Mouse (Mus musculus): Measurements from ENCODE around the gene Rarres2. TPM values are rescaled to one million over a fixed set of nuclear protein-coding genes. Genes with fewer than 3 reads are reported as not detected.

Rarres2 gene
- polyA plus RNA-seq, 1 experiment from 2014 or later = 8.4 TPM

DNA sequence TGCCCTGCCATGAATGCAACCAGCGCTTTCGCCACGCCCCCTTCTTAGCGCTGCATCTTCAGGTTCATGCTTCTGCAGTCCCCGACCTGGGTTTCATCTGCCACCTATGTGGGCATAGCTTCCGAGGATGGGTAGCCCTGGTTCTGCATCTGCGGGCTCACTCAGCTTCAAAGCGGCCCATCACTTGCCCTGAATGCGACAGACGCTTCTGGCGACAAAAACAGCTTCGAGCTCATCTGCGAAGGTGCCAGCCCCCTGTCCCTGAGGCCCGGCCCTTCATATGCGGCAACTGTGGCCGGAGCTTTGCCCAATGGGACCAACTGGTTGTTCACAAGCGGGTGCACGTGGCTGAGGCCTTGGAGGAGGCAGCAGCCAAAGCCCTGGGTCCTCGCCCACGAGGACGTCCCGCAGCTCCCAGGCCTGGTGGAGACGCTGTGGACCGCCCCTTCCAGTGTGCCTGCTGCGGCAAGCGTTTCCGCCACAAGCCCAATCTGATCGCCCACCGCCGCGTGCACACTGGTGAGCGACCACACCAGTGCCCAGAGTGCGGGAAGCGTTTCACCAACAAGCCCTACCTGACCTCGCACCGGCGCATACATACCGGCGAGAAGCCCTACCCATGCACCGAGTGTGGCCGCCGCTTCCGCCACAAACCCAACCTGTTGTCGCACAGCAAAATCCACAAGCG is 24.1 kb upstream of the Rarres2 start:
- Histone ChIP-seq H3K36me3 (peaks cover 47% of the 10 kb centered on the region), H3K4me3 (replicated peaks) (no peak overlapping the region), H3K4me2 (no peak overlapping the region), H3K4me1 (replicated peaks) (peaks cover 58% of the 10 kb centered on the region), H3K27ac (no peak overlapping the region), H3K9me3 (replicated peaks) (peaks cover 12% of the 10 kb centered on the region; the same call in 1 of the 2 replicates), H3K9ac (no peak overlapping the region), H3K27me3 (no peaks in the 10 kb centered on the region)
- DNase-seq = no peak
- WGBS (ENCODE audit: insufficient replicate concordance) = 89% methylated on average over 45 of the region's 45 CpGs
- no peak for ATAC-seq (ENCODE audit: low read depth)

DNA sequence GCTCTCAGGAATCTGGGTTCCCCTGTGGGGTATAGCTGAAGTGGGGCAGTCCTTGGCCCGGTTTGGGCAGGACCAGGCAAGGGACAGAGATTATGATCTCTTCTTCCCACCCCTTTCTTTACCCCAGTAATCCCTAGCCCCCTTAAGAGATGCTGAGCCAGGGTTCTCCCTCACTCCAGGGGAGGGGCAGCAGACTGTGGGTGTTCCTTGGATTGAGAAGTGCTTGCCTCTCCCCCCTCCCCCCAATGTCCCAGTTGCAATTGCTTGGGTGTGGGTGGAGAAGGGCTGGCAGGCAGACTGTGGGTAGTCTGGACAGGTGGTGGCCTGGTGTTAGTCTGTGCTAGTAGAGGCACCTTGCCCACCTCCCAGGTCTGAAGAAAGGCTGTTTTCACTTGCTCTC is 22.7 kb upstream of the Rarres2 start:
- peaks cover 12% of the 10 kb centered on the region; the same call in 1 of the 2 replicates for H3K9me3 ChIP-seq (replicated peaks)

DNA sequence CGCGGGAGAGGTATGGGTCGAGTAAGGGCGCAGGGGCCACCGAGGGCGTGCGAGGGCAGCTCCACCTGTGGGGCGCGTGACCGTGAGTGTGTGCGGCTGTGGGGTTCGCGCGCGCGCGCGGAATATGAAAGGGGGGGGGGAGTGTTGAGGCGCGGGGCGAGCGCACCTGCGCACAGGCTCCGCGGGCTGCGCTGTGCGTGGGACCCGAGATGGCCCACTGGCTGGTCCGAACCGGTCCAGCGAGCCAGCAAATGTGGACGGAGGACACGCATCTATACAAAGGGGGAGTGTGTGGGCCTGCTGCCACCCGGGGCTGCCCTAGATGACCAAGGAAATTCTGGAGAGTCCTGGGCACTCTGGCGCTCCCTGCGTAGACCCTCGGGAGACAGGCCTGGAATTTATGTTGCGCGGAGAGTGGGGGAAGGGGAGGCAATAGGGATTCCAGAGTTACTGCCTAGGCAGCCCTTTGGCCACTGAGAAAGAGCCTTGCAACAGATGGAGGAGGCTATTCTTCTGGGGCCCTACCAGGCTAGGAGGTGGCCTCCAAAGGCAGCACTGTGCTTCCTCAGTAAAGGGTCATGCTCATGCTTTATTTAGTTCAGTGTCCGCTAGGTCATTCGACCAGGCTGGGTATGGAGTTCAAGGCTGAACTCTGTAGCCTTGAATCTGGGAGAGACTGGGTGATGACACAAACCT is 21.6 kb upstream of the Rarres2 start:
- no peak for DNase-seq
- peaks cover 37% of the 10 kb centered on the region for H3K36me3 ChIP-seq
- H3K9me3 ChIP-seq (replicated peaks) = peaks cover 12% of the 10 kb centered on the region; the same call in 1 of the 2 replicates
- peak overlapping the region; percentile 58 for H3K27ac ChIP-seq
- H3K9ac ChIP-seq = peak overlapping the region; percentile 76
- H3K27me3 ChIP-seq = no peaks in the 10 kb centered on the region
- H3K4me3 ChIP-seq (replicated peaks) = peak overlapping the region; percentile 69
- 1% methylated on average over 27 of the region's 41 CpGs for WGBS (ENCODE audit: insufficient replicate concordance)
- ATAC-seq (ENCODE audit: low read depth) = peak; percentile 10
- peak overlapping the region; percentile 79 for H3K4me2 ChIP-seq
- H3K4me1 ChIP-seq (replicated peaks) = peaks cover 48% of the 10 kb centered on the region

More for the DNA sequence above, 22.7 kb upstream of the Rarres2 start:
- Histone ChIP-seq H3K36me3 (peaks cover 47% of the 10 kb centered on the region), H3K9ac (peak overlapping the region; percentile 76; the same call in 1 of the 2 replicates), H3K4me3 (replicated peaks) (peak overlapping the region; percentile 69), H3K4me2 (peak overlapping the region; percentile 79), H3K27ac (no peak overlapping the region), H3K27me3 (no peaks in the 10 kb centered on the region), H3K4me1 (replicated peaks) (peaks cover 57% of the 10 kb centered on the region)
- WGBS (ENCODE audit: insufficient replicate concordance) = 32% methylated on average over 1 of the region's 1 CpGs
- ATAC-seq (ENCODE audit: low read depth) (no peak), DNase-seq (no peak)

DNA sequence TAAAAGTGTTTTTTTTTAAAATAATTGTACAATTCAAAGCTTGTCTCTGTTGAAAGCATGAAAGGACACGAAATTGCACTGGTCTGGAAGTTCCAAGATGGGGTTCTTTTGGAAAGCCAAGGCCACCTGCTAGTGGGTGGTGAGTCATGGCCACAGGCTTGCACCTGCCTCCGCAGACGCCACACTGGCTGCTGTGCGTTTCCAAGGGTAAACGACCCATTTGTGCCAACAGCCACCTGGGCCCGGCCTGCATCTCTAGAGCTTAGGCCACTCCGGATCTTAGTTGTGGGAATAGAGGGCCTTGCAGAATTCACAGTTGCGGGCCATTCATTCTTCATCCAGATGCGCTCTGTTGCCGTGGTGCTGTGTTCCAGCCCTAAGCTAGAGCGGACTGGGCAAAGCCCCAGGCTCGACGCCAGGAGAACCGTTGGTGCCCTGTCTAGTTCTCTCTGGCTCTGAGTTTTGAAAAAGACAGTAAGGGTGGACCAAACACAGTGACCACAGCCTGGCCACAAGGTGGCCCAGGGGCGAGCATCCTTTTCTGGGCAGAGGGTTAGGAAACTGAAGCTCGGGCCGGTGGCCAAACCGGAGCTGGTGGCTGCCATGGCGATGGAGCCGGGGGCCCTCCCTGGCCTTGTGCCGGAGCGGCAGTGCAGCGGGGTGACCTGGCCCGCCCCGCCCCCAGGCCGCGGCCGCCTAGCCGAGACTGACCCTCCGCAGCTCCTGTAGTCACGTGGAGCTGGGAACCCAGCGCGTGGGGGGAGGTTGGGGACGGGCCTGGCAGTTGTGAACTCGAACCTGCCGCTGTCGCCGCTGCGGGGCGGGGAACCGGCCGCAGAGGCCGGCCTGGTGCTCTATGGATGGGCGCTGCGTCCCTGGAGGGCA is 20.8 kb upstream of the Rarres2 start, which contains the start of the genes Repin1 and Gm44965:
Repin1 (plus strand) TSS at position 726 of the 885 bp plus-strand sequence.
Gm44965 (plus strand) TSS at position 784 of the 885 bp plus-strand sequence.
- Histone ChIP-seq H3K4me3 (replicated peaks) (peak within 1 kb of the TSS; percentile 69), H3K36me3 (peaks cover 29% of the 10 kb centered on the region), H3K9ac (peak within 1 kb of the TSS; percentile 76), H3K27me3 (no peaks in the 10 kb centered on the region), H3K4me2 (peak within 1 kb of the TSS; percentile 79), H3K27ac (peak within 1 kb of the TSS; percentile 58), H3K4me1 (replicated peaks) (peaks cover 42% of the 10 kb centered on the region), H3K9me3 (replicated peaks) (peaks cover 12% of the 10 kb centered on the region; the same call in 1 of the 2 replicates)
- DNase-seq (peak; percentile 65), ATAC-seq (ENCODE audit: low read depth) (peak; percentile 79)
- WGBS (ENCODE audit: insufficient replicate concordance) = 12% methylated on average over 45 of the region's 45 CpGs

DNA sequence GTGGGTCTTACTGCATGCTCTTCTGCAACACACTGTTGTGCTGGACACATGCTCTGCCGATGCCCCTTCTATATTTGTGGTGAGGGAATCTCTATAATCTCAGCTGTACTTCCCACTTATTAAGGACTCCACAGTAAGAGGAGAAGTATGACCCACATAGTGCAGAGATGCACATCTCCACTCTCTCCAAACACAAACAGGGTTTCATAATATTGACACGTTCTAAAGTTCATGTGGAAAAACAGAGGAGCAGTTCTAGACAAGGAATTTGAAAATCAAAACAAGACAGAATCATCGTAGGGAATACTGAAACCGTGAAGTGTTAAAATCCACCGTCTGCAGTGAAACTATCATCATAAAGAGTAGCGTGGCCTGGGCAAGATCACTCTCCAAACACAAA is 19.3 kb upstream of the Rarres2 start:
- DNase-seq (no peak), ATAC-seq (ENCODE audit: low read depth) (no peak)
- Histone ChIP-seq H3K4me1 (replicated peaks) (peaks cover 37% of the 10 kb centered on the region), H3K27ac (no peak overlapping the region), H3K36me3 (peaks cover 14% of the 10 kb centered on the region), H3K9me3 (replicated peaks) (0 out of 2 replicates have a peak, but pooled peaks cover 8% of the 10 kb centered on the region), H3K27me3 (no peaks in the 10 kb centered on the region), H3K4me2 (no peak overlapping the region), H3K4me3 (replicated peaks) (no peak overlapping the region), H3K9ac (no peak overlapping the region)
- 61% methylated on average over 6 of the region's 6 CpGs for WGBS (ENCODE audit: insufficient replicate concordance)

DNA sequence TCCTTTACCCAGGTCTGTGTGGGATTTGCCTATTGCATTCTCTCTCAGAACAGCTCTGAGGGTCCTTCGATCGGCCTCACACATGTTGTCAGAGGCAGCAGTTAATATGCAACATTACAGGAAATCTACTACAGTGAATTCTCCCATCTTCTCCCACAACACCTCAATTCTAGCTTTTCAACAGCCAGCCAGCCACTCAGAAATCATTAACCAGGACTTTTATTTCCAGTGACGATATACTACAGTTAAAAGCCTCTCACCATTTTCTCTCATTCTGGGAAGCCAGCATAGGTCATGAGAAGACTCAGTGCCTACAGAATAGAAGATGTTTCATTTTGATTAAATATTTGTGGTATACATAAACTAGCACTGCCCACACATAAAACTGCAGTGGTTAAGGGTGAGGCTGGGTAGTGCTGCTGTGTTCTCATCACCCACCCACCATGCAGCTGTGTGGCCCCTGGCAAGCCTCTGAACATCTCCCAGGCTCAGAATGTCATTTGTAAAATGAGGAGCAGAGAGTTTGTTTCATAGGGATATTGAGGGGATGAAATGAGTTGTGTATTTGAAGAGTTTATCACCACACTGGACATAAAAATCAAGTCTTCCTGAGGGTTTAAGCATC is 18.7 kb upstream of the Rarres2 start:
- Histone ChIP-seq H3K4me3 (replicated peaks) (no peak overlapping the region), H3K9me3 (replicated peaks) (0 out of 2 replicates have a peak, but pooled peaks cover 5% of the 10 kb centered on the region), H3K27me3 (no peaks in the 10 kb centered on the region), H3K9ac (no peak overlapping the region), H3K4me1 (replicated peaks) (peaks cover 37% of the 10 kb centered on the region), H3K36me3 (peaks cover 9% of the 10 kb centered on the region), H3K27ac (0 out of 2 replicates have a peak overlapping the region, but pooled peaks have one; percentile 51), H3K4me2 (no peak overlapping the region)
- DNase-seq (no peak), ATAC-seq (ENCODE audit: low read depth) (no peak)
- 79% methylated on average over 3 of the region's 3 CpGs for WGBS (ENCODE audit: insufficient replicate concordance)

DNA sequence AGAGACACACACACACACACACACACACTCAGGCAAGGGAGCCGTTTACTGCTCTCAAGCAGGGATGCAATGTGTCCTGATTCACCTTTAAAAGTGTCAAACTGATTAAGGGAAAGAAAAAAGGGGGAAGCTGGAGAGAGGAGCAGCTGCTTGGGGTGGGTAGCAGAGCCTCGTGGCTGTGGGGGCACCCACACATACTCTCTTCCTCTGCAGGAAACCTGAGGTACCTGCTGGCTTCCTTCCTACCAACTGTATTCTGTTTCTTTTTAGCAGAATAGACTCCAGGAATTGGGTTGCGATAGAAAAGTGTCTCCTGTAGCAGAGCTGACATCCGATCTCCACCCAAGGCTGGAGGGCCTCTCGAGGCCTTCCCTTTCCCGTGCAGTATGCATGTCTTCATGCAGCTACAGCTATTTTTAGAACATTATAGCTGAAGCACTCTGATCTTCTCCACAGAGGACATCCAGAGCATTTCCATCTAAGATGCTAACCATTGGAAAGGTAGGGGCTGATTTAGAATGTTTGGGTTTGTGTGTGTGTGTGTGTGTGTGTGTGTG is 16.7 kb upstream of the Rarres2 start, which contains the start of gene Gm45021:
Gm45021 (plus strand) TSS at position 417 of the 557 bp plus-strand sequence.
- H3K27ac ChIP-seq = no peak within 1 kb of the TSS
- no peaks in the 10 kb centered on the region for H3K27me3 ChIP-seq
- no peak within 1 kb of the TSS for H3K4me2 ChIP-seq
- no peak for ATAC-seq (ENCODE audit: low read depth)
- no peak within 1 kb of the TSS for H3K9ac ChIP-seq
- 0 out of 2 replicates have a peak, but pooled peaks cover 5% of the 10 kb centered on the region for H3K9me3 ChIP-seq (replicated peaks)
- WGBS (ENCODE audit: insufficient replicate concordance) = 21% methylated on average over 6 of the region's 6 CpGs
- H3K36me3 ChIP-seq = no peaks in the 10 kb centered on the region
- peaks cover 23% of the 10 kb centered on the region for H3K4me1 ChIP-seq (replicated peaks)
- no peak within 1 kb of the TSS for H3K4me3 ChIP-seq (replicated peaks)
- no peak for DNase-seq

DNA sequence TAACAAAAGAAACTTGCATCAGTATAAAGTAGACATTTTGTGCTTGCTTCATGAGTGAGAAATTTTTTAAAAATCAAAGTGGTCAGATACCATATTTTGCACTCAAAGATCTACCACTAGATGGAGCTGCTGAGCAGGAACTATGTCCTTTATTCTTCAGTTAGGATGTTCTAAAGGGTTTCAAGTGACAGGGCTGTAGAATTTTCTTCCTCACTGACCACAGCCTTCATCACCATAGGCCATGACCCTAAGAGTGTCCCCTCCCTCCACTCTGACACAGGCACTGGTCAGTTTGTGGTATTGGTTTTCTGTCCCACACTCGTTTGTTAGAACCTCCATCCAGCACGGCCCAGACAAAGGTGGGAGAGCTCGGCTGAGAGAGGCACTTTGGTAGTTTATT is 9.4 kb upstream of the Rarres2 start:
- 70% methylated on average over 3 of the region's 3 CpGs for WGBS (ENCODE audit: insufficient replicate concordance)
- DNase-seq (no peak), ATAC-seq (ENCODE audit: low read depth) (no peak)
- Histone ChIP-seq H3K27ac (no peak overlapping the region), H3K27me3 (no peaks in the 10 kb centered on the region), H3K4me1 (replicated peaks) (no peaks in the 10 kb centered on the region), H3K9me3 (replicated peaks) (0 out of 2 replicates have a peak, but pooled peaks cover 5% of the 10 kb centered on the region), H3K4me2 (no peak overlapping the region), H3K9ac (no peak overlapping the region), H3K36me3 (no peaks in the 10 kb centered on the region), H3K4me3 (replicated peaks) (no peak overlapping the region)

DNA sequence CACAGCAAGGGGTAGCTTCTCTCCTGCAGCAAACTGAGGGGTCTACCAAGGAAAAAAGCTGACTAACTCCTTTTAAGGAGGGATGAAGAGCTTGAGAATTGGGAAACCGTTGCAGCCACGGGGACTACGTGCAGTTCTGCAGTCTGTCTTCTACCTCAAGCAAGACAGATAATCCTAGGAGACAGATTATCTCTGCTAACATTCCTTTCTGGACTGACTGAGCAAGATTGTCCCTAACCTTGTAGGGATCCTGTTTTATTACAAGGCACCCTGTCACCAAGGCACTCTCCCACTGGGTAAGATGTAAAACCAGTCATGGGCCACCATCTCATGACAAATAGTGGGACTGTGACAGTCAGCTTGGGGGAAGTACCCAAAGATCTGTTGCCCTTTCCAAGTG is 8.7 kb upstream of the Rarres2 start:
- H3K4me2 ChIP-seq = no peak overlapping the region
- no peaks in the 10 kb centered on the region for H3K27me3 ChIP-seq
- 34% methylated on average over 3 of the region's 3 CpGs for WGBS (ENCODE audit: insufficient replicate concordance)
- H3K9me3 ChIP-seq (replicated peaks) = 0 out of 2 replicates have a peak, but pooled peaks cover 2% of the 10 kb centered on the region
- no peak overlapping the region for H3K4me3 ChIP-seq (replicated peaks)
- H3K36me3 ChIP-seq = no peaks in the 10 kb centered on the region
- DNase-seq = no peak
- no peak for ATAC-seq (ENCODE audit: low read depth)
- H3K27ac ChIP-seq = no peak overlapping the region
- no peaks in the 10 kb centered on the region for H3K4me1 ChIP-seq (replicated peaks)
- H3K9ac ChIP-seq = no peak overlapping the region

DNA sequence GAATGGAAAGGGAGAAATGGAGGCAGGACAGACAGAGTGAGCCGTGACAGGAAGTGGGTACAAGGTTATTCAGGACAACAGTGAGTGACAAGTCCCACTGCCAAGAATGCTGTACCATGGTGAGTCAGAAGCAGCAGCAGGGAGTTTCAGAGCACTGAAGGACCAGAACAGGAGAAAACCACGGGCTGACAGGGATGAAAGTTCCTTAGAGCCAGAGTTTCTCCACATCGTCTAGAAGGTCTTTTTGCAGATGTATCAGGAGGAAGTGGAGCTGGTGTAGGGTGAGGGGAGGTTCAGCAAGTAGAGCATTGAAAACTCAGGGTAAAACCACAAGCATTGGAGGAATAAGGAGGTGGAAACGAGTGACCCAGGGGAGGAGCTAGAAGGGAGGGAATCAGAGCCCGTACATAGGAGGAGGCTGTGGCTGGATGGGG is 6.6 kb upstream of the Rarres2 start:
- Histone ChIP-seq H3K9ac (no peak overlapping the region), H3K27me3 (no peaks in the 10 kb centered on the region), H3K4me1 (replicated peaks) (no peaks in the 10 kb centered on the region), H3K27ac (no peak overlapping the region), H3K4me3 (replicated peaks) (no peak overlapping the region), H3K4me2 (no peak overlapping the region), H3K36me3 (no peaks in the 10 kb centered on the region), H3K9me3 (replicated peaks) (no peaks in the 10 kb centered on the region)
- ATAC-seq (ENCODE audit: low read depth) (no peak), DNase-seq (no peak)
- 9% methylated on average over 5 of the region's 5 CpGs for WGBS (ENCODE audit: insufficient replicate concordance)

All from liver, embryonic 13.5 days (tissue).